Mouse (Mus musculus): ENCODE data around the gene Fads2. TPM values are rescaled to one million over a fixed set of nuclear protein-coding genes. Genes with fewer than 3 reads are reported as not detected.

Fads2 gene
- total RNA-seq, 1 experiment from 2014 or later, result 30.8 TPM

DNA sequence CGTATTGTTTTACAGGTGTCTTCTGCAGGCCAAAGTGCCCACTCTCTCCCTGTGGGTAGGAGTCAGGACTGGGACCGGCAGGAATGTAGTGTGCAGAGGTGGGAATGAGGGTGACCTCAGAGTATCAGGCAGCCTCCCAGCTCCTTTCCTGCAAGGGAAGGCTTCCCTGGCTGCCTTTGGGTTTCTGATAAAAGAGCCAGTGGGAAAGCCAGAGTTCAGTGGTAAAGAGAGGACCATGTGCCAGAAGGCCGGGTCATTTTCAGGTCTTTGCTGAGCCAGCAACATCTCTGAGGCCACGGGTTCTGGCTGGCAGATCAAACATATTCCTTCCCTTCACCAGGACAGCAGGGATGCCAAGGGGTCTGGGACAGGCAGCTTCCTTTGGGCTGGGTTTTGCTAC, 55.2 kb downstream of the Fads2 start:
- ATAC-seq (replicated peaks; ENCODE audit: low read depth, poor library complexity, severe bottlenecking), result no peak

DNA sequence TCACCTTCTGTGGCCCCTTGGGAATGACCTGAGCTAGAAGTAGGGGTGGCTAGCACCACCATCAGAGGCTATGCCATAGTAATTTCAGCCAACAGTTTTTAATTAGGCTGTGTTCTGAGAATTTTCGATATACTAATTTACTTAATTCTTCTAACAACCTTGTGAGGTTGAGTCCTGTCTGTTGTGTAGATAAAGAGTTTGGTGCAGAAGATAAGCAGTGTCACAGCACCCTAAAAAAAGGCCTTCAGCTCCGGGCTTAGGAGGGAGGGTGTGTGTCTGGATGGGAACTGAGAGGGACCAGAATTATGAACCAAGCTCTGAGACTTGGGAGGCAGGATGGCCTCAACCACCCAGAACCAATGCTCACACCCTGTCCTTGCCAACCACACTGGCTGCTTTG, 55.8 kb downstream of the Fads2 start:
- no peak for ATAC-seq (replicated peaks; ENCODE audit: low read depth, poor library complexity, severe bottlenecking)

DNA sequence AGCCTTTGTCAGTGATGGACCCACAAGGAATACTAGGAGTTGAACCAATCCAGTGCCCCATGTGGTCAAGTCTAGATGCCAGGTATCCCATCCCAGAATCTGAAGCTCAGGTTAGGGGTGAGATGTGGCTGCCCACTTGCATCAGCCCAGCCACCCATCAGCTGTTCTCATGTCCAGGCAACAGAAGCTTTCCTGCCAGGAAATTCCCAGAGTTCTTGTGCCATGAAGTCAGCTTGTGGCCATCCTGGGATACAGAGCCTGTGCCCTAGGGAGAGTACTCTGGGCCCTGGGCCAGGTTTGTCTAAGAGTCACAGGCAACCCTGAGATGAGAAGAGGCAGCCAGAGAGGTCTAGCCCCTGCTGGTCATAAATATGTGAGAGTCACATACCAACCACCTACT, 57.9 kb downstream of the Fads2 start:
- ATAC-seq (replicated peaks; ENCODE audit: low read depth, poor library complexity, severe bottlenecking), result no peak

DNA sequence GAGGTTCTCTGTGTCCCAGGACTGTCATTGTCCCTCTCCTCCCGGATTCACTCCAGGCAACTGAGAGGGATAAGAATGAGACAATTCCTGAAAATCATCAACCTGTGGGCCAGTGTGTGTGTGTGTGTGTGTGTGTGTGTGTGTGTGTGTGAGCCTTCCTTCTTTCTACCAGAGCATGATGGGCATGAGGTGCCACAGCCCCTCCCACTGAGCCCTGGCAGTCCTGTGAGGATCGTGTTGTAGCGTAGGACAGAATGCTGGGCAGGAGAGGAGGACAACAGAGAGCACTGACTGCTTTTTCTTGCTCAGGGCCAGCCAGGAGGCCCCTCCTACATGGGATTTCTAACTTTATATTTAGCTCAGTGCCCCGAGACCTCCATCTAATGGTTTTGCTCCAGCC, 58.7 kb downstream of the Fads2 start:
- ATAC-seq (replicated peaks; ENCODE audit: low read depth, poor library complexity, severe bottlenecking), result no peak

DNA sequence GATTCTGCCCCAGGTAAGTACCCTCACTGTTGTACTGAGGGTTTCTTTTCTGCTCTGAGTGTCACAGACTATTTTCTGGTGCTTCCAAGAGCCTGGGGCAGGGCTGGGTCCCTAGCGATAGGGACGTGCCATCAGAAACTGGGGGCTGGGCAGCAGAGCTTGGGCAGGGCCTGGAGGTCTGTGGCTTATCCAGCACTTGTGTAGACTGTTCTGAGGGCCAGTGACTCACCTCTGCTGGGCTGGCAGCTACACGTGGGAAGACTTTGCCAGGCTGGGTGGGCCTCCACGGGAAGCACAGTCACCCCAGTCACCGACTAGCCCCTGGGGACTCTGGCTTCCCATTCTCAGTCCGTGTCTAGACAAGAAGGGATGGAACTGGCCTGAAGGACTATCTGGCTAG, 59.3 kb downstream of the Fads2 start:
- ATAC-seq (replicated peaks; ENCODE audit: low read depth, poor library complexity, severe bottlenecking), result no peak; the same call in 1 of the 2 replicates

DNA sequence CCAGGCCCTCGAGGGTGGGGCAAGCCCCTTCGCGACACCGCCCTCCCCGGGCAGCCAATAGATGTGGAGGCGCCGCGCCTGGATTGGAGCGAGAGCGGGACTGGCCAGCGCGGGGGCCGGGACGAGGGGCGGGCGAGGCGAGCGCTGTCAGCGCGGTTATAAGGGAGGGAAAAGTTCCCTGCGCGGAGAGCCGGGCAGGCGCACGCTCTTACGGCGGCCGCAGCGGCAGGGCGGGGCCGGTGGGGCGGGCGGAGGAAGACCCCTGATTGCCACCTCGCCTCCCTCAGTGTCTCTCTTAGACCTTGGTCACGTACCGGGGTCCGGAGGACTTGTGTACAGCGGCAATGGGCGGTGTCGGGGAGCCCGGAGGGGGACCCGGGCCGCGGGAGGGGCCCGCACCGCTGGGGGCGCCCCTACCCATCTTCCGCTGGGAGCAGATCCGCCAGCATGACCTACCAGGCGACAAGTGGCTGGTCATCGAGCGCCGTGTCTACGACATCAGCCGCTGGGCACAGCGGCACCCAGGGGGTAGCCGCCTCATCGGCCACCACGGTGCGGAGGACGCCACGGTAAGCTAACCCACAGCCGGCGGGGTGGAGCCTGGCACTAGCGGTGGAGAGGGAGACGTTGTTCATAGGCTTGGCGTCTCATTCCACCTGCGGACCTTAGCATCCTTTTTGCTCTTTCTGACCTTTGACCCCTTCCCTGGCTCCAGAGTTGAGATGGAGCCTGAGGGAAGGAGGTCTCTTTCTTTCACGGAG, 60.0 kb downstream of the Fads2 start, which contains the start of gene Fads3:
Gene Fads3, plus strand, starts transcription at position 182 of the 761 bp plus-strand sequence.
- peak; percentile 49; the same call in 1 of the 2 replicates for ATAC-seq (replicated peaks; ENCODE audit: low read depth, poor library complexity, severe bottlenecking)

DNA sequence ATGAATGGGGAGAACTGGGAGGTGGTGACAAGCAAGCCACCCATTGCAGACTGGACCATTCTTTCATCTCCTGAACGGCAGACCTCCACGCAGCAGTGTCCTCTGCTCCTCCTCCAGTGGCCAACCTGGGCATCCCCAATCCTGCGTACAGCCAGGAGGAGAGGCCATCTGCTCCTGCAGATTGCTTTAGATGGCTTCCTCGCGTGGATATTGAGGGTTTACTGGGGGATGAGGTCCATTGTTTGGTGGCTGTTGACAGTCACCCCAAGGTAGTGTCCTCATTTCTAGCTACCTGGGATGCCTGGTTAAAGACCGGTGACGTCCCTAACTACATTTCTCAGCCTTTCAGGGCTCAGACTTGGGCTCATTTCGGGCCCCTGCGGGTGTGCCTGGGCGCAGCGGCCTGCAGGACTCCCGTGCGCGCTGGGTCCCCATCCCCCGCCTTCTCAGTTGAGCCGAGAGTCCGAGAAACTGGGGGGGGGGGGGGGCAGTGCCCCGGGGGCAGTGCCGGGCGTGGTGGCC, 60.6 kb downstream of the Fads2 start:
- ATAC-seq (replicated peaks; ENCODE audit: low read depth, poor library complexity, severe bottlenecking), result no peak

DNA sequence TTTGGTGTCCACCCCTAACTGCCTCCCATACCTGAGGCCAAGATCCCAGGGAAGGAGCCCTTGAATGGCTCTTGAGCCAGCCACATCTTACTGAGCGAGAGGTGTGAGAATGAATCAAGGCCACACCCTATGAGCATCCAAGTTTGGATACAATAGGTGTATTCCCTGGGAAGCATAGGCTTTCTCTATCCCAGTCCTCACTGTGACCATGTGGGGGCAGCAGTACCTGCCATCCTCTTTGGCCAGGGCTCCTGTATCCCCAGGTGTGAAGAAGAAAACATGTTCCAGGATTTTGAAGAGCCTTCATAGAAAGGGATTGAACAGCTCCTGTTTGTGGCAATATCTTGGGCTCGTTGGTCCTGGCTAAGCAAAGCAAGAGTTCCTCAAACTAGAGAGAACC, 61.9 kb downstream of the Fads2 start:
- ATAC-seq (replicated peaks; ENCODE audit: low read depth, poor library complexity, severe bottlenecking), result no peak

DNA sequence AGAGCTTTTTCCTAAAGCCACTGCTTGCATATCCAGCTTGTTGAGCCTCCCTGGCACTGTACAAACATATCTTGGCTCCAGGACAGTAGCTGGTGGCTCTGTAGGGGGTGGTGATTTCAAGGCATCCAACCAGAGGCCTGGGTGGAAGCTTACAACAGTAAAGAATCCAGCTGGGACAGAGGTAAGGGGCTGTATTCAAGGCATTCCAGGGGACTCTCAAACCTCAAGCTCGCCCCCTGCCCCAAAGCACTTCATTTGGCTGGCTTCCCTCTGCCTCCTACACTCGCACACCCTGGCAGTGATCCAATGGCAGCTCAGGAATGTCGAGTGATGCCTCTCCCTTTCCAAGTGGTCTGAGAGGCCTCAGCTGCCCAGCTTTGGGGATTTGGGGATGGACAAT, 62.6 kb downstream of the Fads2 start:
- ATAC-seq (replicated peaks; ENCODE audit: low read depth, poor library complexity, severe bottlenecking), result no peak

DNA sequence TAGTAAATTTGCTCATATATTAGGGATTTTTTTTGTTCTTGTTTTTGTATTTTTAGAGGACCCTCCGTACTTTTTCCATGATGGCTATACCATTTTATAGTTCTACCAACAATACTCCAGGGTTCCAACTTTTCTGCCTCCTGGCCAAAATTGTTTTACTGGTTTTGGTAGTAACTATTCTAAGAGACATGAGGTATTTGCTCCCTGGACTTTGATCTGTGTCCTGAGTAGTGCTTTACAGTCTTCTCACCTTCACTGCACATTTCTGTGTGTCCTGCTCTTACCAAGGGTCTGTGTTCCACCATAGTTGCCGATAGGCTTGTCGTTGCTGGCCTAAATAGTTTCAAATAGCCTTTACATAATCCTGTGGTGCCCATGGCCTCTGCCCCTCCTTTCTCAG, 63.2 kb downstream of the Fads2 start:
- ATAC-seq (replicated peaks; ENCODE audit: low read depth, poor library complexity, severe bottlenecking), result no peak

DNA sequence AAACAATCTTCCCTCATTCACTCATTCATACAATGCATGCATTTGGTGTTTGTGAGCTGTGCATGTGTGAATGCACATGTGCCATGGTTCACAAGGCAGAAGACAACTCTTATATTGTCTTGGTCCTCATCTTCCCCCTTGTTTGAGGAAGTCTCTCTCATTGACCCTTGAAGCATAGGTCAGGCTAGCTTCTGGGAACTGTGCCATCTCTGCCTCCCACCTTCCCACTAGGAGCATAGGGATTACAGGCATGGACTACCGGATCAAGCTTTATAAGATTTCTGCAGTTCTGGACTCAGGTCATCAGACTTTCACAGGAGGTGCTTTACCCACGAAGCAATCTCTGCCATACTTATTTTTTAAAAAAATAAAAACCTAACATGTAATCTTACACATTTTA, 64.0 kb downstream of the Fads2 start:
- no peak for ATAC-seq (replicated peaks; ENCODE audit: low read depth, poor library complexity, severe bottlenecking)

DNA sequence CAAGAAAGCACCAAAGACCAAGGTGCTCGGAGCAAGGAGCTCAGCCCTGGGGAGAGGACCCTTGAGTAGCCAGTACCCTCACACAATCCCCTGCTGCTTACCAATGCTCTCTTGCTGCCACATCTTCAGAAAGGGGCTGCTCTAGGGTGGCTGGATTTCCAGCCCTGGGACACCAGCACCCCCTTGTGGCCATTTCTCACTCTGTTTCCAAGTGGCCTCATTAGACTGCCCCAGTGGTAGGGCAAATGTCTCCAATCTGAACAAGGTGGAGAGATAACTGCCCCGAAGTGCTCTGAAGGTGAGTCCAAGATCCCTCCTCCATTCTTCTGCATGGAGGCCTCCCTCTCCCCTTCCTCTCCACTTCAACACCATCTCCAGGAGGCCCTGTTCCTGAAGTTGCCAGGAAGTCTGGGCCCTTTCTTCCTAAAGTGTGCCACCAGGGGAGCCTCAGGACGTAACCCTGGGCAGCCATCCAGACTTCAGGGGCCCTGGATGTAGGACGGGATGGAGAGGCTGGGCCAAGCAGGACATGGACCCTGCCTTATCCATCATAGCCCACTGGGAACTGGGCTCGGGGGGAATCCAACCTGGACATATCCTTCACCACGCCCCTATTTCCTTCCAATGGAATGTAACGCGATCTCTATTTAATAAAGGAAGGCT, 66.6 kb downstream of the Fads2 start:
- peak; percentile 82 for ATAC-seq (replicated peaks; ENCODE audit: low read depth, poor library complexity, severe bottlenecking)

DNA sequence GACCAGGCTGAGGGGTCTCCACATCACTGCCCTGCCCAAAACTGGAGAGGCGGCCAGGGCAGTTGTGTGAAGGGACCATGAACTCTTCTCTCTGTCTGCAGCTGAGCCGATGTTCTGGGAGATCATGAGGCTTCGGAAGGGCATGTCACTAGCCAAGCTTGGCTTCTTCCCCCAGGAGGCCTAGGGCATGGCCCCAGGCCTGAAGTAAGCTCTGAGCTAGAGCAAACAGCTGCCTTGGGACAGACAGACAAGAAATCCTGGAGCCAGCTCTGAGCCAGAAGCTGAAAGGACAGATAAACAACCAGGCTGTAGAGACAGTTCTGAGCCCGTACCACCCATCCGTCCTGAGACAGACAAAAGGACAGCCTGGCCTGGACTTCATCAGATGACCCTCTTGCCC, 67.2 kb downstream of the Fads2 start:
- no peak for ATAC-seq (replicated peaks; ENCODE audit: low read depth, poor library complexity, severe bottlenecking)

DNA sequence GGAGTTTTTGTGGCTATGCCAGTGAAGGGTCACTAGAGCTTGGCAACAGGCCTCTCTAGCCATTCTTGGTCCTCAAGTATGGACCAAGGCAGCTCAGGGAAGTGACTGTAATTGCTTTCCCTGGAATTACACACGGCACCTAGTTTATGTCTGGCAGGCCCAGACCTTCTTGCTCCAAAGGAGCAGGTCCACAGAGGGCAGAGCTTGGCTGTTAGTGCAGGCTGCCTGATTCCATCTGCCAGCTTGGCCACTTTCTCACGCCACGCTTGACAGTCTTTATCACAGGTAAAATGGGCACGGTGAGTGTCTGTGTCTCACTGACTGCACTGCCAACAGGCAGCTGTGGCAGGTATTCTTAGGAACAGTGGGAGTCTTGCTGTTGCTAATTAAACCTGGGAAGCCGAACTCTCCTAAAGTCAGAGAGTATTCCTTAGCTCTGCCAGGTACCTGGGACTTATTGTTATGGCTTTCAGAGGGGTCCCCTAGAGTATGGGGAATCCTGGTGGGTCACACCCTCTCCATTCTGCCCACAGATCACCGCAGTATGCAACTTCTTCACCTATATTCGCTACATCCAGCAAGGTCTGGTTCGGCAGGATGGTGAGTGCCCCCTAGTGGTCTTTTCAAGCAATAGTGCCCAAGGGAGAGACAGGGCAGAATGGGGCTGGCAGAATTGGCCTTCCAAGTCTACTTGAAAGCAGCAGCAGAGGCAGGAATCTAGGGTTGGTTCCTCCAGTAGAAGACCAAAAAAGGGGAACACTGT, 68.2 kb downstream of the Fads2 start:
- ATAC-seq (replicated peaks; ENCODE audit: low read depth, poor library complexity, severe bottlenecking), result peak; percentile 79

DNA sequence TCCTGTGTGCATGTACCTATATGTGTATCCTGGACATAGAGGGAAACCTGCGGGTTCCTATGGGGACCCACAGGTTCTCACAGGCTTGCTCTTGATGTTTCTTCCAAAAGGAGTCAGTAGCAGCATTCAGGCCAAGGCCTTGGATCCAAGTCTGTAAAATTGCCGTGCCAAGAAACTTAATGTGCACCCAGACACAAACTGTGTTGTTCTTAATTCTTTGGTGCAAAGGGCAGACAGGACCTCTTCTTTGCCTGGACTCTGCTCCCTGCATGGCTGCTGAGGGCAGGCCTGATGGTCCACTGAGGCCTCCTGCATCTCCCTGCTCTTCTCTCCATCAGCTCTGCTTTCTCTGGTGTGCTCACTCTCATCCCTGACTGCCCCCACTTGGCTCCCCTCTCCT, 71.8 kb downstream of the Fads2 start:
- ATAC-seq (replicated peaks; ENCODE audit: low read depth, poor library complexity, severe bottlenecking), result no peak

DNA sequence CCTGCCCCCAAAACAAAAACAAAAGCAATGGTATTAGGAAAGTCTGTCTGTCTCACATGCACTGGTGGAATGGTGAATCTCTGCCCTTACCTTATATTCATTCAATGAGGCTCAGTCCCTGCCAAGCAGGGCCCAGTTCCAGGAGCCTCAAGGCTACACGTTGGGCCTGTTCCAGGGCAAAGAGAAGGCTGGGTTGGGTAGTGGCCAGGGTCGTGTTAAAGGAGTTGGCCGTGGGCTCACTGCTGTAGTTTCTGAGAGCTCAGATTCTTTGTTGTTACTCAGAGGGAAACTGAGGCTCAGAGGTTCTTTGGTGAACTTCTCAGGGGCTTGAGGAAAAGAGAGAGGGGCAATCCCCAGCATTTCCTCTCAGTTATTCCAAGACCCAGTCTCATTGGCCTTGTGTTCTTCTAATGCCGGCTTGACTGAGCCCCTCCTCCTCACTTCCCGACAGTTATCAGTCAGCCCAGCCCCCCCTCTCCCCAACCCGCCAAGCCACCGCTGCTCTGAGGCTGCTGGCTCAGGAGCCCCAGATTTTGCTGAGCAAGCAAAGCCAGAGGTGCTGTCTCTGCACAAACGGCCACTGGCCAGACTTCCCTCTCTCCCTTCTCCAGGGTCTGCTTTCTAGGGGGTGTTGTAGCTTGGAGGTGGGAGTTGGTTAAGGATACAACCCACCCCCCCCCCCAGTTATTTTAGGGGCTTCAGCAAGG, 76.2 kb downstream of the Fads2 start:
- ATAC-seq (replicated peaks; ENCODE audit: low read depth, poor library complexity, severe bottlenecking), result peak; percentile 53; the same call in 1 of the 2 replicates

DNA sequence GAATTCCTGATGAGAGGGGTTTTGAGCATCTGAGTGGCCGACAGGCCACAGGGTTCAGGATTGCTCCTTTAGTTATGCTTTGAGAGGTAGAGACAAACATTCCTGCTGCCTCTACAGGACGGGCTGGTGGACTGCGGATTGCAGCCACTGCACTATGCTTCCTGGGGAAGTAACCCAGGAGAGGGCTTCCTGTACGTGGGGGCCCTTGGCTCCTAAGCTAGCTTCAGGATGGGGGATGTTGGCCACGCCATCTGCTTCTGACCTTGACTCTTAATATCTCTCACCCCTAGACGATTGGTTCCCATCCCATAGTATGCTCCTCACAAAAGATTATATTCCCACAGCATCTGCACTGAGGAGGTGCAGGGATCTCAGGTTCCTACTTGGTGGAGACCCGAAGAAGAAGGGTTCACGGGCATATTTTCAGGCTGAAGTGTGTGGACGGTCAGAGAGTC, 78.2 kb downstream of the Fads2 start:
- 0 out of 2 replicates have a peak, but pooled peaks have one; percentile 29 for ATAC-seq (replicated peaks; ENCODE audit: low read depth, poor library complexity, severe bottlenecking)

DNA sequence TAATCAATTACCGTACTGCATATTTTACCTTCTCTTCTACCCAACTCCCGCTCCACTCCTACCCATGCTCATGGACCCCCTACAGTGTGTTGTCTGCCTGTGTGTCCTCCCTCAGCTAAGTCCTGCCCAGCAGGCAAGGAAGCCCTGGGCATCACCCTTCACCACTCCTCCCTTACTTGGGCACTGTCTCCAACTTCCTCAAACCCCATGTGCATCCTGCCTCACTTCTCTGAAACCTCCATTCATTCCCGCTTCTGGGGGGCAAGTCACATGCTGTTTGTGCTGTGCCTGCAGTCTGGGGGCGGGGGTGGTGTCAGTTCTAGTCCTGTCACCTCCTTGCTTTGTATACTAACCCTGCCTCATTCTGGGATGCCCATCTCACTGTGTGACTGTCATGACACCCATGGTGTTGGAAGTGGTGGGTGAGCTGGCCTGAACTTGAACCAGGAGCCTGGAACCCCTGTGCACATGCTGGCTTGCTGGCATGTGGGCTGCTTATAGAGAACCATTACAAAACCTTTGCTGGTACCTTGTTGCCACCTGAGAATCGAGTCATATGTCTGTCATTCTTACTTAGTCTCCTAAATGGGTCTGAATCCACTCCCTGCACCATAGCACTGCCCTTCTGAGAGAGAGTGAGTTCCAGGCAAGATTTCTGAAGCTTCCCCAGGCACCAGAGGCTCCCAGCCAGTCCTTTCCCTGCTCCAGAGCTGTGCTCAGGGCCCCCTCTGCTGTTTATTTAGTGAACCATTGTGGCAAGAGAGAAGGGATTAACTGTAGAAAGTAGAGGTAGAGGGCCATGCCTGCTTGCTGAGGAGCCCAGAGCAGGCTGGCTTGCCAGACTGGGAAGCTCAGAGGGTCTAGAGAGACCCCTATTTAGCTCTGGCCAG, 78.9 kb downstream of the Fads2 start:
- ATAC-seq (replicated peaks; ENCODE audit: low read depth, poor library complexity, severe bottlenecking), result peak; percentile 53

DNA sequence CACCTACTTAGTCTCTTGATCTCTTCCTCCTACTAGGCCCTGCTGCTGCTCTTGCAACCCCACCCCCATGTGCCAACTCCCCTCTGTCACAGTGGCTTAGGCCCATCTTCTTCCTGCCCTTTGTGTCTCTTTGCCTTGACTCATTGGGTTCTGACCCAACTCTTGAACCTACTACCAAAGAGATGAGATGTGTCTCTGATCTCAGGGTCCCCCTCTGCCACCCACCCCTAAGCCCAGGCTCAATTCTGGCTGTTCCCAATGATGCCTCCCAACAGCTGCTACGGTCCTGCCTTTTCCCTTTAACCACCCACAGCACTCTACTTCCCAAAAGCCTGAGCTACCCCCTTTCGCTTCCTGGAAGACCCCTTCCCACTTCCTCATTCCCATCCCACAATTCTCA, 79.6 kb downstream of the Fads2 start:
- no peak for ATAC-seq (replicated peaks; ENCODE audit: low read depth, poor library complexity, severe bottlenecking)

Data from common myeloid progenitor, adult 5-6 weeks (primary cell).